Mouse (Mus musculus): ENCODE data around the gene Ptrh1. TPM values are rescaled to one million over a fixed set of nuclear protein-coding genes. Genes with fewer than 3 reads are reported as not detected.

The Ptrh1 gene
- polyA plus RNA-seq, 1 experiment from 2014 or later, result 4.5 TPM

DNA sequence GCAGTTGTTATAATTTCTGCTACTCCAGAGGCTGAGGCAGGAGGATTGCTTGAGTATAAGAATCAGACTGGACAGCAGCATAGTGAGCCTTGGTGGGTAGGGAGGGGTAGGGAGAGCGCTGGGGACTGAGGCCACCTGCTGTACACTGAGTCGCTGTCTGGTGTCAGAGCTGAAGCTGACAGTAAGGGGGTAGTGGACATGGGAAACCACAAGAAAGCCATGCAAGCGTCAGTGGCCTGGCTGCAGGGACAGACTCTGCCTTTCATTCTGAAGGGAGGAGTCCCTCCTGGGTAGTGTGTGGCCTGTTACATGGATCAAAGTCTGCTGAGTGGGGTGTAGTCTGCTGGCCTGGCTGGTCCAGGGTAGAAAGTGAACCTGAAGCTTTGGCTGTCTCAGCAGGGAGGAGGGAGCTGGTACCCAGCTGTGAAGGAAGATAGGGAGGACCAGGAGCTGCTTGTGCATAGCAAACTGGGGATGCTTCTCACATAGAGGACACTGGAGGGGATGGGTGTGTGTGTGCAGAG is 39.2 kb upstream of the Ptrh1 start:
- no peak overlapping the region for H3K9ac ChIP-seq (ENCODE audit: low read length)

GRCm38 (mm10) chr2:32737008-32737407 is 38.6 kb upstream of the Ptrh1 start:
- no peak overlapping the region for H3K27ac ChIP-seq (ENCODE audit: low read length)
- peaks cover 15% of the 10 kb centered on the region for H3K27me3 ChIP-seq (ENCODE audit: control insufficient read depth, insufficient read depth, low read depth, low read length)
- no peak overlapping the region for H3K9ac ChIP-seq (ENCODE audit: low read length)
- no peak for ATAC-seq (ENCODE audit: low read depth)
- no peak overlapping the region for H3K4me3 ChIP-seq (ENCODE audit: low read length)
- H3K4me2 ChIP-seq (ENCODE audit: low read depth, low read length), result no peak overlapping the region
- WGBS, result 48% methylated on average over 6 of the region's 6 CpGs
- H3K36me3 ChIP-seq (ENCODE audit: control insufficient read depth, insufficient read depth, low read length), result no peaks in the 10 kb centered on the region
- no peaks in the 10 kb centered on the region for H3K9me3 ChIP-seq (ENCODE audit: control insufficient read depth, low read length)
- H3K4me1 ChIP-seq (replicated peaks; ENCODE audit: control insufficient read depth, insufficient read depth, low read length), result peaks cover 8% of the 10 kb centered on the region

More for the DNA sequence above, 39.2 kb upstream of the Ptrh1 start:
- Histone ChIP-seq H3K4me2 (ENCODE audit: low read depth, low read length) (no peak overlapping the region), H3K9me3 (ENCODE audit: control insufficient read depth, low read length) (no peaks in the 10 kb centered on the region), H3K4me1 (replicated peaks; ENCODE audit: control insufficient read depth, insufficient read depth, low read length) (peaks cover 6% of the 10 kb centered on the region), H3K27me3 (ENCODE audit: control insufficient read depth, insufficient read depth, low read depth, low read length) (peaks cover 9% of the 10 kb centered on the region), H3K36me3 (ENCODE audit: control insufficient read depth, insufficient read depth, low read length) (no peaks in the 10 kb centered on the region), H3K27ac (ENCODE audit: low read length) (no peak overlapping the region), H3K4me3 (ENCODE audit: low read length) (no peak overlapping the region)
- WGBS, result 47% methylated on average over 3 of the region's 3 CpGs
- ATAC-seq (ENCODE audit: low read depth), result no peak

GRCm38 (mm10) chr2:32739311-32739710 is 36.3 kb upstream of the Ptrh1 start:
- Histone ChIP-seq H3K9me3 (ENCODE audit: control insufficient read depth, low read length) (no peaks in the 10 kb centered on the region), H3K36me3 (ENCODE audit: control insufficient read depth, insufficient read depth, low read length) (no peaks in the 10 kb centered on the region), H3K9ac (ENCODE audit: low read length) (no peak overlapping the region), H3K4me1 (replicated peaks; ENCODE audit: control insufficient read depth, insufficient read depth, low read length) (peaks cover 8% of the 10 kb centered on the region), H3K4me2 (ENCODE audit: low read depth, low read length) (no peak overlapping the region), H3K27me3 (ENCODE audit: control insufficient read depth, insufficient read depth, low read depth, low read length) (peaks cover 29% of the 10 kb centered on the region), H3K27ac (ENCODE audit: low read length) (no peak overlapping the region), H3K4me3 (ENCODE audit: low read length) (no peak overlapping the region)
- ATAC-seq (ENCODE audit: low read depth), result no peak
- 68% methylated on average over 4 of the region's 4 CpGs for WGBS

GRCm38 (mm10) chr2:32740916-32741272 is 34.7 kb upstream of the Ptrh1 start, which contains the start of gene 6330409D20Rik:
Gene 6330409D20Rik (minus strand): TSS chr2:32741016.
- ATAC-seq (ENCODE audit: low read depth), result no peak
- peaks cover 29% of the 10 kb centered on the region for H3K27me3 ChIP-seq (ENCODE audit: control insufficient read depth, insufficient read depth, low read depth, low read length)
- H3K9ac ChIP-seq (ENCODE audit: low read length), result peak within 1 kb of the TSS; percentile 44

GRCm38 (mm10) chr2:32741273-32742172 is 34.1 kb upstream of the Ptrh1 start:
- peak overlapping the region; percentile 43 for H3K4me3 ChIP-seq (ENCODE audit: low read length)
- no peaks in the 10 kb centered on the region for H3K36me3 ChIP-seq (ENCODE audit: control insufficient read depth, insufficient read depth, low read length)
- H3K27ac ChIP-seq (ENCODE audit: low read length), result no peak overlapping the region
- H3K9ac ChIP-seq (ENCODE audit: low read length), result peak overlapping the region; percentile 44
- H3K4me2 ChIP-seq (ENCODE audit: low read depth, low read length), result peak overlapping the region; percentile 77
- peak; percentile 69 for ATAC-seq (ENCODE audit: low read depth)
- no peaks in the 10 kb centered on the region for H3K9me3 ChIP-seq (ENCODE audit: control insufficient read depth, low read length)
- peaks cover 29% of the 10 kb centered on the region for H3K27me3 ChIP-seq (ENCODE audit: control insufficient read depth, insufficient read depth, low read depth, low read length)
- H3K4me1 ChIP-seq (replicated peaks; ENCODE audit: control insufficient read depth, insufficient read depth, low read length), result peaks cover 8% of the 10 kb centered on the region
- 10% methylated on average over 52 of the region's 58 CpGs for WGBS

More at GRCm38 (mm10) chr2:32740916-32741272, 34.7 kb upstream of the Ptrh1 start, which contains the start of gene 6330409D20Rik:
- H3K36me3 ChIP-seq (ENCODE audit: control insufficient read depth, insufficient read depth, low read length), result no peaks in the 10 kb centered on the region
- H3K9me3 ChIP-seq (ENCODE audit: control insufficient read depth, low read length), result no peaks in the 10 kb centered on the region
- H3K4me2 ChIP-seq (ENCODE audit: low read depth, low read length), result peak within 1 kb of the TSS; percentile 77
- H3K27ac ChIP-seq (ENCODE audit: low read length), result no peak within 1 kb of the TSS
- H3K4me3 ChIP-seq (ENCODE audit: low read length), result peak within 1 kb of the TSS; percentile 43
- 11% methylated on average over 11 of the region's 11 CpGs for WGBS
- H3K4me1 ChIP-seq (replicated peaks; ENCODE audit: control insufficient read depth, insufficient read depth, low read length), result peaks cover 8% of the 10 kb centered on the region

- no peak overlapping the region for H3K27ac ChIP-seq (ENCODE audit: low read length)
- no peak overlapping the region for H3K4me2 ChIP-seq (ENCODE audit: low read depth, low read length)
- no peaks in the 10 kb centered on the region for H3K36me3 ChIP-seq (ENCODE audit: control insufficient read depth, insufficient read depth, low read length)
- H3K9ac ChIP-seq (ENCODE audit: low read length), result no peak overlapping the region; the same call in 1 of the 2 replicates
- H3K9me3 ChIP-seq (ENCODE audit: control insufficient read depth, low read length), result no peaks in the 10 kb centered on the region
- peaks cover 8% of the 10 kb centered on the region for H3K4me1 ChIP-seq (replicated peaks; ENCODE audit: control insufficient read depth, insufficient read depth, low read length)
- peaks cover 29% of the 10 kb centered on the region for H3K27me3 ChIP-seq (ENCODE audit: control insufficient read depth, insufficient read depth, low read depth, low read length)
- ATAC-seq (ENCODE audit: low read depth), result no peak
- WGBS, result 21% methylated on average over 18 of the region's 18 CpGs
- H3K4me3 ChIP-seq (ENCODE audit: low read length), result no peak overlapping the region
Observed at GRCm38 (mm10) chr2:32742173-32742531, 33.4 kb upstream of the Ptrh1 start.

GRCm38 (mm10) chr2:32744272-32744982 is 31.2 kb upstream of the Ptrh1 start:
- Histone ChIP-seq H3K4me1 (replicated peaks; ENCODE audit: control insufficient read depth, insufficient read depth, low read length) (peaks cover 8% of the 10 kb centered on the region), H3K9me3 (ENCODE audit: control insufficient read depth, low read length) (no peaks in the 10 kb centered on the region), H3K9ac (ENCODE audit: low read length) (no peak overlapping the region), H3K4me2 (ENCODE audit: low read depth, low read length) (no peak overlapping the region), H3K4me3 (ENCODE audit: low read length) (no peak overlapping the region), H3K27ac (ENCODE audit: low read length) (no peak overlapping the region), H3K27me3 (ENCODE audit: control insufficient read depth, insufficient read depth, low read depth, low read length) (peaks cover 29% of the 10 kb centered on the region), H3K36me3 (ENCODE audit: control insufficient read depth, insufficient read depth, low read length) (peaks cover under 1% of the 10 kb centered on the region; the same call in 1 of the 2 replicates)
- ATAC-seq (ENCODE audit: low read depth), result no peak
- 56% methylated on average over 15 of the region's 15 CpGs for WGBS

GRCm38 (mm10) chr2:32749082-32749481 is 26.5 kb upstream of the Ptrh1 start:
- Histone ChIP-seq H3K4me2 (ENCODE audit: low read depth, low read length) (no peak overlapping the region), H3K9ac (ENCODE audit: low read length) (no peak overlapping the region), H3K36me3 (ENCODE audit: control insufficient read depth, insufficient read depth, low read length) (peaks cover 2% of the 10 kb centered on the region; the same call in 1 of the 2 replicates), H3K9me3 (ENCODE audit: control insufficient read depth, low read length) (no peaks in the 10 kb centered on the region), H3K27ac (ENCODE audit: low read length) (no peak overlapping the region), H3K27me3 (ENCODE audit: control insufficient read depth, insufficient read depth, low read depth, low read length) (no peaks in the 10 kb centered on the region), H3K4me3 (ENCODE audit: low read length) (no peak overlapping the region), H3K4me1 (replicated peaks; ENCODE audit: control insufficient read depth, insufficient read depth, low read length) (peaks cover 3% of the 10 kb centered on the region; the same call in 1 of the 2 replicates)
- ATAC-seq (ENCODE audit: low read depth), result no peak
- WGBS, result 78% methylated on average over 16 of the region's 16 CpGs

GRCm38 (mm10) chr2:32750199-32750598 is 25.4 kb upstream of the Ptrh1 start:
- Histone ChIP-seq H3K4me2 (ENCODE audit: low read depth, low read length) (no peak overlapping the region), H3K36me3 (ENCODE audit: control insufficient read depth, insufficient read depth, low read length) (peaks cover 2% of the 10 kb centered on the region; the same call in 1 of the 2 replicates), H3K9ac (ENCODE audit: low read length) (no peak overlapping the region), H3K9me3 (ENCODE audit: control insufficient read depth, low read length) (no peaks in the 10 kb centered on the region), H3K27me3 (ENCODE audit: control insufficient read depth, insufficient read depth, low read depth, low read length) (no peaks in the 10 kb centered on the region), H3K27ac (ENCODE audit: low read length) (no peak overlapping the region), H3K4me1 (replicated peaks; ENCODE audit: control insufficient read depth, insufficient read depth, low read length) (peaks cover 3% of the 10 kb centered on the region; the same call in 1 of the 2 replicates), H3K4me3 (ENCODE audit: low read length) (no peak overlapping the region)
- 65% methylated on average over 7 of the region's 7 CpGs for WGBS
- no peak for ATAC-seq (ENCODE audit: low read depth)

Measured in lung, embryonic 16.5 days (tissue).